Mouse (Mus musculus) brain, embryonic 14.5 days (tissue): ENCODE data around the gene Ten1.

ENCODE experiments used
- CTCF ChIP-seq: fragments of 200-500 bp; IDR thresholded peaks from 2 replicates; pipeline ENCODE4 v1.5.1; 2012; ENCODE audit warnings: inconsistent platforms, mild to moderate bottlenecking, moderate library complexity, borderline replicate concordance; ENCODE audit not compliant: insufficient read depth, insufficient read length; ENCODE audit errors: extremely low read depth
- POLR2A ChIP-seq: fragments of 200-500 bp; IDR thresholded peaks from 2 replicates; pipeline ENCODE4 v1.6.1; 2012; ENCODE audit warnings: mild to moderate bottlenecking, inconsistent platforms, borderline replicate concordance; ENCODE audit not compliant: poor library complexity, insufficient read depth, insufficient read length, severe bottlenecking; ENCODE audit errors: extremely low read depth

DNA sequence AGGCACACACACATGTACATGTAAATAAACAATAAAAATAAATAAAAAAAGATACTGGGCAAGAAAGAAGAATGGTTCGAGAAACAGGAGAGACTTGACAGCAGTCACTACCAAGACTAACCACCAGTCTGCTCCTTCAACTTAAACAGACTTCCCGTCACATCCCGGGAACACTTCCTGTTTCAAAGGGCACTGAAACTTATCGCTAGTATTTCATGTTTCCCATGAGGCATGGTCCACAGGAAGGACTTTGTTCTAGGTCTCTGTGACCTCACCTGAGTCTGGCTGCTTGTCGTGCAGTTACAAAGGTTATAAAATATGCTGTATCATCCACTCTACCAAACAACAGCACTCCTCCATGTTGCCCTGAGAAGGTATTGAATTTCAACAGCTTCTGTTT is 3.4 kb upstream of the Ten1 start:
- TF ChIP-seq CTCF (no peak), POLR2A (no peak)
